Mouse (Mus musculus): ENCODE measurements around the gene Dctn1.

DNA sequence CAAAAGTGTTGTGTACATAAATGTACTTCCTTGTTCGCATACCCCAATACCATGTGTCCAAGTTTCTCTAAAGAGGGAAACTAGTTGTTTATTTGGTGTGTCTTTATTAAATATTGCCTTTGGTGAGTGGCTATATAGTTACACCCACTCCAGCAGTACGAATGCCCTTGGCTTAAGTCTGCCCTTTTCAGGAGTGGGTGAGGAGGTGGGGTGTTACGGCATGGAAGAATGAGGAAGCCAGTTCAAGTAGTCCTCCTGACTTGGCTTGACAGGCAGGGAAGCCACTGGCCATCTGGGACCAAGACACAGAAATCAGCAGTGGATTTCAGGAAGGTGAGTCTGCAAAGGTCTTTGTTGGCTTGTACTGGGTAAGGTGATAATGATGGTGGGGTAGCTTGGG, 40.1 kb downstream of the Dctn1 start:
- TF ChIP-seq POLR2A (IDR thresholded peaks at IDR 0.05; ENCODE audit: borderline replicate concordance, low read depth, low read length) (no peak), CTCF (IDR thresholded peaks at IDR 0.05; ENCODE audit: low read depth, low read length) (no peak)
